Mouse (Mus musculus) megakaryocyte-erythroid progenitor cell, adult 5-6 weeks (primary cell): ENCODE measurements around the gene Olfr283. TPM values are rescaled to one million over a fixed set of nuclear protein-coding genes. Genes with fewer than 3 reads are reported as not detected.
A peak's percentile ranks its signal among the peaks of the same experiment; 100 is the strongest.
"Not testable (repeated sequence)": the region's sequence is repeated elsewhere in the genome, so short reads cannot be mapped to it uniquely, and the experiment has no call there.

ENCODE experiments used
- ATAC-seq: replicated peaks from 2 replicates; pipeline ENCODE4 v1.8.0; 2016; ENCODE audit warnings: mild to moderate bottlenecking, inconsistent platforms; ENCODE audit not compliant: severe bottlenecking, poor library complexity, low FRiP score, low TSS enrichment
- total RNA-seq, 2 experiments: library from RNA; stranded (forward) in 1 of 2; stranded (reverse) in 1 of 2; fragments of 200-1000, 215-1000 nt in 1 of 2; fragments of >200 nt in 1 of 2; fragmentation: Nextera tagmentation in 1 of 2; gene quantifications; 2 replicates each; pipeline ENCODE4 v1.2.3; 2014 to 2017

Gene Olfr283
- total RNA-seq (2014; fragmentation: Nextera tagmentation) (not detected in 2 replicates), total RNA-seq (2017) (not detected in 2 replicates)

- ATAC-seq, result no peak
Measured at GRCm38 (mm10) chr15:98380846-98381245, at the start of gene Olfr283. TSS of gene Olfr283 (minus strand) at chr15:98380946.

- no peak for ATAC-seq
Measured at GRCm38 (mm10) chr15:98425188-98425587, 44.4 kb upstream of the Olfr283 start.

- ATAC-seq, result no peak
Measured at GRCm38 (mm10) chr15:98424753-98425152, 44.0 kb upstream of the Olfr283 start.

- no peak for ATAC-seq
Measured at GRCm38 (mm10) chr15:98424326-98424725, 43.6 kb upstream of the Olfr283 start.

GRCm38 (mm10) chr15:98420897-98421296 lies 40.2 kb upstream of the Olfr283 start:
- ATAC-seq, result no peak

GRCm38 (mm10) chr15:98418096-98418495 lies 37.4 kb upstream of the Olfr283 start:
- ATAC-seq, result no peak

GRCm38 (mm10) chr15:98417285-98417684 lies 36.5 kb upstream of the Olfr283 start:
- 0 out of 2 replicates have a peak, but pooled peaks have one; percentile 55 for ATAC-seq

- ATAC-seq, result not testable (repeated sequence)
Measured at GRCm38 (mm10) chr15:98416802-98417201, 36.1 kb upstream of the Olfr283 start.

GRCm38 (mm10) chr15:98415996-98416395 lies 35.2 kb upstream of the Olfr283 start:
- ATAC-seq, result no peak

GRCm38 (mm10) chr15:98410249-98410648 lies 29.5 kb upstream of the Olfr283 start:
- no peak for ATAC-seq

- ATAC-seq, result no peak
Measured at GRCm38 (mm10) chr15:98409635-98410034, 28.9 kb upstream of the Olfr283 start.

GRCm38 (mm10) chr15:98408406-98409060 lies 27.8 kb upstream of the Olfr283 start:
- ATAC-seq, result no peak

GRCm38 (mm10) chr15:98402356-98402755 lies 21.6 kb upstream of the Olfr283 start:
- ATAC-seq, result no peak

- no peak for ATAC-seq
Measured at GRCm38 (mm10) chr15:98397136-98397535, 16.4 kb upstream of the Olfr283 start.

GRCm38 (mm10) chr15:98391903-98392187 lies 11.1 kb upstream of the Olfr283 start:
- no peak for ATAC-seq

- ATAC-seq, result no peak
Measured at GRCm38 (mm10) chr15:98391081-98391902, 10.5 kb upstream of the Olfr283 start.

GRCm38 (mm10) chr15:98389796-98390195 lies 9.1 kb upstream of the Olfr283 start:
- peak; percentile 44; the same call in 1 of the 2 replicates for ATAC-seq

GRCm38 (mm10) chr15:98387621-98388020 lies 6.9 kb upstream of the Olfr283 start:
- no peak for ATAC-seq

GRCm38 (mm10) chr15:98378209-98378608 lies 2.5 kb downstream of the Olfr283 start:
- ATAC-seq, result no peak

- ATAC-seq, result no peak
Measured at GRCm38 (mm10) chr15:98340887-98341286, 39.9 kb downstream of the Olfr283 start, which contains the start of gene Olfr284. TSS of gene Olfr284 (minus strand) at chr15:98340987.
